Mouse (Mus musculus): ENCODE results near the gene Hpn. TPM values are rescaled to one million over a fixed set of nuclear protein-coding genes. Genes with fewer than 3 reads are reported as not detected.
A peak's percentile ranks its signal among the peaks of the same experiment; 100 is the strongest.

Gene Hpn
- polyA plus RNA-seq, 2 experiments: 2.5 to 5.5 TPM

DNA sequence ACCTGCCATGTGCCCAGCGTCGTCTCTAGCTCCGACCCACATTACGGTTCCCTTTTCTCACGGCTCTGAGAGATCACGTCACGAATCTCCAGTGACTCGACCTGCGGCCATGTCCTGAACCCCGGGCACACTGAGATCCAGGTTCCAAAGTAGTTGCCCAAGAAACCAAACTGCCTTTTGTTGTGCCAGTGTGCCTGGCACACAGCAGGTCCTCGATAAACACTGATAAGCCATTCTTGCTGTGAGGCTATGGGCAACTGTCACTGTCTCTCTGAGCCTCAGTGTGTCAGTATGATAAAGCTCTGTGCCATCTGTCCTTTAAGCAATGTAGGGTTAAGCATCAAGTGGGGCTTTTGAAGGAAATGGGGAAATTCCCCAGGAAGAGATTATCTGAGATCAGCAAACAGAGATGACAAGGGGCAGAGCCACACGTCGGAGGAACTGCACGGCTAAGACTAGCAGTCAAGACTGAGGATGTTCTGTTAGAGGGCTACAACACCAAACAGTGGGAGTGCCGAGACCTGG lies 4.2 kb downstream of the Hpn start:
- Histone ChIP-seq H3K4me1 (ENCODE audit: control insufficient read depth, insufficient read depth, low read length) (peaks cover 9% of the 10 kb centered on the region), H3K27ac (replicated peaks; ENCODE audit: low read depth, low read length) (no peak overlapping the region), H3K4me3 (replicated peaks; ENCODE audit: low read length) (no peak overlapping the region), H3K9me3 (ENCODE audit: control insufficient read depth, low read length) (no peaks in the 10 kb centered on the region), H3K36me3 (ENCODE audit: control insufficient read depth, insufficient read depth, low read length) (no peaks in the 10 kb centered on the region), H3K9ac (ENCODE audit: low read depth, low read length, severe bottlenecking) (no peak overlapping the region), H3K27me3 (ENCODE audit: control insufficient read depth, insufficient read depth, low read length) (no peaks in the 10 kb centered on the region), H3K4me2 (replicated peaks; ENCODE audit: low read depth, low read length, severe bottlenecking) (no peak overlapping the region)
- DNase-seq (ENCODE audit: low spot score) (no peak), ATAC-seq (ENCODE audit: low FRiP score, low read depth) (no peak)
- 87% methylated on average over 15 of the region's 15 CpGs for WGBS
- TF ChIP-seq POLR2A (IDR thresholded peaks at IDR 0.05; ENCODE audit: borderline replicate concordance, extremely low read depth, insufficient read depth, insufficient read length): no peak

- no peaks in the 10 kb centered on the region for H3K36me3 ChIP-seq (ENCODE audit: control insufficient read depth, insufficient read depth, low read length)
- WGBS: 87% methylated on average over 5 of the region's 5 CpGs
- DNase-seq (ENCODE audit: low spot score): no peak
- H3K27ac ChIP-seq (replicated peaks; ENCODE audit: low read depth, low read length): no peak overlapping the region
- H3K9me3 ChIP-seq (ENCODE audit: control insufficient read depth, low read length): no peaks in the 10 kb centered on the region
- no peak overlapping the region for H3K4me2 ChIP-seq (replicated peaks; ENCODE audit: low read depth, low read length, severe bottlenecking)
- H3K4me1 ChIP-seq (ENCODE audit: control insufficient read depth, insufficient read depth, low read length): no peaks in the 10 kb centered on the region
- no peak for ATAC-seq (ENCODE audit: low FRiP score, low read depth)
- no peak overlapping the region for H3K4me3 ChIP-seq (replicated peaks; ENCODE audit: low read length)
- TF ChIP-seq POLR2A (IDR thresholded peaks at IDR 0.05; ENCODE audit: borderline replicate concordance, extremely low read depth, insufficient read depth, insufficient read length): no peak
- H3K27me3 ChIP-seq (ENCODE audit: control insufficient read depth, insufficient read depth, low read length): no peaks in the 10 kb centered on the region
- no peak overlapping the region for H3K9ac ChIP-seq (ENCODE audit: low read depth, low read length, severe bottlenecking)
Measured at GRCm38 (mm10) chr7:31109796-31110195, 5.3 kb downstream of the Hpn start.

GRCm38 (mm10) chr7:31109091-31109490 lies 6.0 kb downstream of the Hpn start:
- DNase-seq (ENCODE audit: low spot score) (peak; percentile 13), ATAC-seq (ENCODE audit: low FRiP score, low read depth) (no peak)
- Histone ChIP-seq H3K36me3 (ENCODE audit: control insufficient read depth, insufficient read depth, low read length) (no peaks in the 10 kb centered on the region), H3K4me1 (ENCODE audit: control insufficient read depth, insufficient read depth, low read length) (no peaks in the 10 kb centered on the region), H3K4me2 (replicated peaks; ENCODE audit: low read depth, low read length, severe bottlenecking) (no peak overlapping the region), H3K27me3 (ENCODE audit: control insufficient read depth, insufficient read depth, low read length) (no peaks in the 10 kb centered on the region), H3K4me3 (replicated peaks; ENCODE audit: low read length) (no peak overlapping the region), H3K27ac (replicated peaks; ENCODE audit: low read depth, low read length) (no peak overlapping the region), H3K9ac (ENCODE audit: low read depth, low read length, severe bottlenecking) (0 out of 2 replicates have a peak overlapping the region, but pooled peaks have one; percentile 16), H3K9me3 (ENCODE audit: control insufficient read depth, low read length) (no peaks in the 10 kb centered on the region)
- no peak for TF ChIP-seq POLR2A (IDR thresholded peaks at IDR 0.05; ENCODE audit: borderline replicate concordance, extremely low read depth, insufficient read depth, insufficient read length)
- WGBS: 25% methylated on average over 7 of the region's 7 CpGs

DNA sequence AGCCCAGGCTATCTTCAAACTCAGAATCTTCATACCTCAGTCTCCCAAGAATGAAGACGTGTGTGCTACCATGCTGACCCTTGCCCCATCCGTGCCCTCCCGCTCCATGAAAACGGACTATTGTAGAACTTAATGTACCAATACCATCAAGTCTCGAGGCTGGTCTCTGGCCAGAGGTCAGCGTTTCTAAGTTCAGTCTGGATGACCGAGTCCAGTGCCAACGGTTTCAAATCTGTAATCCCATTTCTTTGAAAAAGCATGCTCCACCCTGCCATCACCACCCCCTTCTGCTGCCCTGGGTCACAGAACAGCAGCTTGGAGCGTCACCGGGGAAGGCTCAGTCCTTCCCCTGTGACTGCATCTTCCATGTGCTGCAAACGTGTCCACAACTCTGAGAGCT lies 7.3 kb downstream of the Hpn start:
- 87% methylated on average over 11 of the region's 11 CpGs for WGBS
- Histone ChIP-seq H3K9ac (ENCODE audit: low read depth, low read length, severe bottlenecking) (no peak overlapping the region), H3K4me1 (ENCODE audit: control insufficient read depth, insufficient read depth, low read length) (no peaks in the 10 kb centered on the region), H3K27ac (replicated peaks; ENCODE audit: low read depth, low read length) (no peak overlapping the region), H3K36me3 (ENCODE audit: control insufficient read depth, insufficient read depth, low read length) (no peaks in the 10 kb centered on the region), H3K9me3 (ENCODE audit: control insufficient read depth, low read length) (no peaks in the 10 kb centered on the region), H3K27me3 (ENCODE audit: control insufficient read depth, insufficient read depth, low read length) (no peaks in the 10 kb centered on the region), H3K4me3 (replicated peaks; ENCODE audit: low read length) (no peak overlapping the region), H3K4me2 (replicated peaks; ENCODE audit: low read depth, low read length, severe bottlenecking) (no peak overlapping the region)
- no peak for DNase-seq (ENCODE audit: low spot score)
- no peak for ATAC-seq (ENCODE audit: low FRiP score, low read depth)
- TF ChIP-seq POLR2A (IDR thresholded peaks at IDR 0.05; ENCODE audit: borderline replicate concordance, extremely low read depth, insufficient read depth, insufficient read length): no peak

GRCm38 (mm10) chr7:31106166-31106565 lies 8.9 kb downstream of the Hpn start:
- no peaks in the 10 kb centered on the region for H3K4me1 ChIP-seq (ENCODE audit: control insufficient read depth, insufficient read depth, low read length)
- H3K27ac ChIP-seq (replicated peaks; ENCODE audit: low read depth, low read length): no peak overlapping the region
- H3K4me3 ChIP-seq (replicated peaks; ENCODE audit: low read length): no peak overlapping the region
- no peaks in the 10 kb centered on the region for H3K27me3 ChIP-seq (ENCODE audit: control insufficient read depth, insufficient read depth, low read length)
- no peak overlapping the region for H3K9ac ChIP-seq (ENCODE audit: low read depth, low read length, severe bottlenecking)
- no peak for ATAC-seq (ENCODE audit: low FRiP score, low read depth)
- no peaks in the 10 kb centered on the region for H3K36me3 ChIP-seq (ENCODE audit: control insufficient read depth, insufficient read depth, low read length)
- DNase-seq (ENCODE audit: low spot score): no peak
- no peaks in the 10 kb centered on the region for H3K9me3 ChIP-seq (ENCODE audit: control insufficient read depth, low read length)
- TF ChIP-seq POLR2A (IDR thresholded peaks at IDR 0.05; ENCODE audit: borderline replicate concordance, extremely low read depth, insufficient read depth, insufficient read length): no peak
- WGBS: 54% methylated on average over 3 of the region's 3 CpGs
- H3K4me2 ChIP-seq (replicated peaks; ENCODE audit: low read depth, low read length, severe bottlenecking): no peak overlapping the region

Measured in limb, embryonic 14.5 days (tissue).